Mouse (Mus musculus) CH12.LX (cell line): ENCODE measurements at regions not wholly inside any gene's neighbourhood (a gene's known extent, or its start where the extent isn't known, plus 50 kb on each side); places are given as distances from the start of the nearest gene placed in this dataset.

Experiments used
- CHD1 ChIP-seq: IDR thresholded peaks from 2 replicates; pipeline ENCODE4 v1.6.1; 2012; ENCODE audit warnings: low read depth, low read length, improper control_type of control experiment, inconsistent platforms
- CTCF ChIP-seq, 2 experiments: IDR thresholded peaks in 1 of 2; conservative IDR thresholded peaks in 1 of 2; 2 replicates each; pipeline ENCODE4 v1.5.1; 2011 to 2012; ENCODE audit warnings: low read depth in 2 of 2, low read length in 2 of 2, improper control_type of control experiment in 1 of 2, inconsistent platforms in 1 of 2, mild to moderate bottlenecking in 1 of 2, moderate library complexity in 1 of 2
- MAX ChIP-seq: IDR thresholded peaks from 2 replicates; pipeline ENCODE4 v1.6.1; 2011; ENCODE audit warnings: low read length, improper control_type of control experiment
- MEF2A ChIP-seq: IDR thresholded peaks from 2 replicates; pipeline ENCODE4 v1.6.1; 2014; ENCODE audit warnings: low read depth, mild to moderate bottlenecking, inconsistent platforms, low read length, improper control_type of control experiment, borderline replicate concordance
- NRF1 ChIP-seq: IDR thresholded peaks from 2 replicates; pipeline ENCODE4 v1.6.1; 2014; ENCODE audit warnings: low read depth, mild to moderate bottlenecking, inconsistent platforms, low read length, improper control_type of control experiment, moderate library complexity
- POLR2A ChIP-seq: IDR thresholded peaks from 2 replicates; pipeline ENCODE4 v1.6.1; 2011; ENCODE audit warnings: low read depth, mild to moderate bottlenecking, improper control_type of control experiment, low read length
- RAD21 ChIP-seq: IDR thresholded peaks from 2 replicates; pipeline ENCODE4 v1.6.1; 2011; ENCODE audit warnings: low read depth, mild to moderate bottlenecking, low read length, improper control_type of control experiment, moderate library complexity
- SIN3A ChIP-seq: IDR thresholded peaks from 2 replicates; pipeline ENCODE4 v1.6.1; 2012; ENCODE audit warnings: low read length, improper control_type of control experiment, inconsistent platforms
- TCF12 ChIP-seq: IDR thresholded peaks from 2 replicates; pipeline ENCODE4 v1.6.1; 2014; ENCODE audit warnings: low read depth, mild to moderate bottlenecking, inconsistent platforms, low read length, improper control_type of control experiment
- ZMIZ1 ChIP-seq: IDR thresholded peaks from 2 replicates; pipeline ENCODE4 v1.6.1; 2012; ENCODE audit warnings: low read depth, mild to moderate bottlenecking, inconsistent platforms, low read length, improper control_type of control experiment

DNA sequence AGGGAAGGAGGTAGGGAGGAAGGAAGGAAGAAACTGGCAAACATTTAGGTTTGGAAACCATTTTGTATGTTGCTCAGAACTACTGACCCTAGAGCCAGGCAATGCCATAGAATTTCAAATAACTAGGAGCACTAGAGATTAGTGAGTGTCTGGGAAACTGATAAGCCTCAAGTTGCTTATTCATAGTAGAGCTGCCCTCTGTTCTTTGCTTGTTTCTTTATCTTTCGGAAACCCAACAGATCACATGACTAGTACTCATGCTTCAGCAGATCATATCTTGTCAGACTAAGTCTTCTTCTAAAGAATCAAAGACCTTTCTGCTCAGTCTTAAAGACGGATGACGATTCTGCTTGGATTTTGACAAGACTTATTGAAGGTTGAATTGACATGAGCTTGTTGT lies 630.5 kb upstream of the Chrm3 start:
- no peak for TF ChIP-seq SIN3A
- TF ChIP-seq CTCF (conservative IDR thresholded peaks at IDR 0.05 in 1 of 2, IDR thresholded peaks at IDR 0.05 in 1 of 2; ENCODE audit: low read depth in 2 of 2, low read length in 2 of 2), result no peak
- TF ChIP-seq TCF12, result no peak
- no peak for TF ChIP-seq NRF1
- TF ChIP-seq RAD21, result no peak
- no peak for TF ChIP-seq MAX
- TF ChIP-seq POLR2A, result no peak
- no peak for TF ChIP-seq ZMIZ1
- no peak for TF ChIP-seq CHD1
- no peak for TF ChIP-seq MEF2A
